Mouse (Mus musculus) thymus, postnatal 10 days (tissue): Measurements from ENCODE around the gene Dkc1.
A peak's percentile ranks its signal among the peaks of the same experiment; 100 is the strongest.

ENCODE experiments used
- DNase-seq, 2 experiments: peaks; one replicate each; pipeline ENCODE4 v3.0.0; 2021; ENCODE audit warnings: low spot score in 2 of 2

Dkc1 gene

GRCm38 (mm10) chrX:75138182-75138581 is 42.5 kb downstream of the Dkc1 start:
- no peak for DNase-seq

GRCm38 (mm10) chrX:75143124-75143555 is 47.5 kb downstream of the Dkc1 start:
- peak in 1 of 2 experiments; percentile 16 for DNase-seq

- no peak for DNase-seq
These were observed 52.8 kb downstream of the Dkc1 start for GRCm38 (mm10) chrX:75148414-75148813.

- DNase-seq, result no peak
These were observed 54.6 kb downstream of the Dkc1 start for GRCm38 (mm10) chrX:75150304-75150703.

- no peak for DNase-seq
These were observed 56.6 kb downstream of the Dkc1 start for GRCm38 (mm10) chrX:75152249-75152648.

GRCm38 (mm10) chrX:75155576-75156243 is 60.1 kb downstream of the Dkc1 start:
- DNase-seq, result peak in 1 of 2 experiments; percentile 2
